Mouse (Mus musculus) layer of hippocampus, adult 11-12 months (tissue): ENCODE measurements around the gene Smug1.
A peak's percentile ranks its signal among the peaks of the same experiment; 100 is the strongest.

Experiments used
- DNase-seq: peaks from one replicate; pipeline ENCODE4 v3.0.0; 2022; ENCODE audit warnings: low spot score

The Smug1 gene

DNA sequence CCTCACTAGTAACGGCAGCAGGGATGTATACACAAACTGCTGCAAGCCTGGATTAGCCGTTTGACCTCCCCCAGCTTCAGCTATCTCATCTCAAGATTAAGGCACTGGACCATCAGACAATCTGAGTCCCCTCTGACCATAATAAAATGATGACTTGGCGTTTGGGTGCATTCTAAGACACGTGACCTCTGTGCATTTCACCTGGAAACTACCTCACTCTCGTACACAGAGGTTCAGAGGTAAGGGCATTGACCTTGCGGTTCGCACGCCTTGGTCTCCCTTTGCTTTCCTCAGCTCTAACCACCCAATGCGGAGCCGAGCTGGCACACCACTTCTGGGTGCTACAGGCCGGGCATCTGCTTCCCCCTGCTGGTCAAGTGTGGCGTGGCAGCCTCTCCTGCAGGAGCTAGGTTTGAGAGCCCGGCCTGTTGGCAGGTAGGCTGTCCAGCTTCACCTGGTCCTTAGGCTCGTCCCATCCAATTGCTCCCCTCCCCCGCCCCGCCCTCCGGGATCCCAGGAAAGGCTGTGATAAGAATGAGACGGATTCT, 10.1 kb upstream of the Smug1 start:
- peak; percentile 93 for DNase-seq

DNA sequence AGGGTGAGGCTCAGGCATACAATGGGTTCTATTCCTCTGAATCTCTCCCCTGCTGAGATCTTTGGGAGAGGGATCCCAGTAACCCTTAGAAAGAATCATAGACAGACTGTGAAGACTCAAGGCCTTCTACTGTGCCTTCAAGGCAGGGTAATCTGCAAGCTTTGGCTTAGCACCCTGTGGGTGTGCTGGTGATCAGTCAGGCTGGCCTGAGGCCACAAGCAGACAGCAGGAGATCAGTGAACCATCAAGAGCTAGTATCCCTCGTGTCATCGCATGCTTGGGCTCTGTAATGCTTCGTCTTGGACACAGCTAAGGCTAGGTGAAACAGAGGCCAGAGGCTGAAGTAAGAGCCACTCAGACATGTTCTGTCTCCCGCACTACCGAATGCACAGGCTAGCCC, 6.4 kb upstream of the Smug1 start:
- no peak for DNase-seq

DNA sequence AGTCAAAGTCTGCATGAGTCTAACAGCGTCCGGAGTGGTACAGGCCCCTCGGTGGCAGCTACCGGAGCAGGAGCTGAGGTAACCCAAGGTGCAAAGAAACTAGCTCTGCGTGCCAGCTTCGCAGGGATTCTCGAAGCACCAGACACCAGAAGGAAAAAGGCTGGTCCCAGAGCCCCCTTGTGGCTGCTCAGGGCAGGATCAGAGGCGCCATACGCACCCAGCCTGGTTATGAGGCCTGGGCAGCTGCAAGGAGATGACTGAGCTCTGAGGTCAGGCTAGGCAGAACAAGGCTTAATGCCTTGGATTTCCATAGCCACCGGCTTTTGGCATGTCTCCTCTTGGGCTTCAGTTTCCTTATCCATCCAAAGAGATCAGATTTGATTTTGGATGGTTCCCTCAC, 5.6 kb upstream of the Smug1 start:
- peak; percentile 58 for DNase-seq

DNA sequence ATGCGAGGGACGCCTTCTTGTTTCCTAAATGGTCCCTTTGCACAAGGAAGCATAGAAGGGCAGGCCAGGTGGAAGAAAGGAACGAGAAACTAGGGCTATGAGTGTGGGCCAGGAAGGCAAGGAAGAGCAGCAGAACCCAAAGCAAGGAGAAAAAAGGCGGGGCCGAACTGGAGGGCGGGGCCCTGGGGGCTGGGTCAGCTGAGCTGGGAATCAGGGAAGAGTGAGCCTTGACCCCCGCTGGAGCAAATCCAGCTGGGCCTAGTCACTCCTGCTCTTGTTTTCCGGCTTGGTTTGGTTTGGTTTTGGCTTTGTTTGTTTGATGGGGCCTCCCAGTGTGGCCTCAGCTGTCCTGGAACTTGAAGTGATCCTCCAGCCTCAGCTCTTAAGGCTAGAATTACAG, 4.4 kb upstream of the Smug1 start:
- no peak for DNase-seq

DNA sequence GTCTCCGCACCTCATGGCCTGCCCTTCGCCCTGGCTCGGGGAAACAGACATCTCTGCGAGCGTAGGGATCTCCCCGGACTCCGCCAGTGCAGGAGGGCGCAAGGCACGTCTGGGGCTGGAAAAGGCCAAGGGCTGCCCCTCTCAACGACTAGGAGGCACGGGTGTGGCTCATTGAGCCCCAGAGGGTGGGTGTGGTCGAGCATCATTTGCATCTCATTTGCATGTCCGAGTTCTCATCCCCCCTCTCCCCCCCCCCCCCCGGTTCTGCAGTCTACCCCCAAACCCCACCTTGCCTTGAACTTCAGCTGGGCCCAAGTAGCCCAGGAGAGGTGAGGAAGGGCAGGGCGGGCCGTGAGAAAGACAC, 3.4 kb upstream of the Smug1 start:
- DNase-seq, result no peak

DNA sequence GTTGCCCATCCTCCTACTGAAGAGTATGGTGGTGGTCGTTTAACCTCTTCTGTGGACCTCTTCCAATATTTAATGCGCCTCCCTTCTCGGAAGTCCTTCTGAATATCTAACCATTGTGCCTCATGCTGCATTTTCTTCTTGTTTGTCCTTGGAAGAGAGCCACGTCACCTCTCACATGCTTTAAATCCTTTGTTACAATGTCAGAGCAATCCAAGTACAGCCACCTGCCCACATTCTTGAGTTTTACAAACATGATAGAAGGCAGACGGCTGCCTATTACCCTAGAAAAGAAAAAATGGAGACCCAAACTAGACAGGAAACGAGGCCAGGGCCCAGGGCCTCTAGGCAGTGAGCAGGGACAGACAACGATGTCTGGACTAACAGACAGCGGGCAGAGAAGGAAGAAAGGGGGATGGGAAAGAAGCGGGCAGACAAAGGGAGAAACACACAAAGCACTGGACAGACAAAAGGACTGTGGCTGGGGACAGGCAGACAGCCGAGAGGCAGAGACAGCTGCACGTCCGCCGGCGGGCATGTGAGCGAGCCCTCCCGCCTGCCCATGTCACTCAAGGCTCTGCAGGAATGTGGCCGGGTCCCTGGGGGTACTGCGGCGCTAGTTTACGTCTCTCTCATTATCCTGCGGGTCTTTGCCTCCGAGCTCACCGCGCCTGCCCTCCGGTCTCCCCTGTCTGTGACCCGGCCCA, 2.9 kb upstream of the Smug1 start:
- DNase-seq, result no peak

DNA sequence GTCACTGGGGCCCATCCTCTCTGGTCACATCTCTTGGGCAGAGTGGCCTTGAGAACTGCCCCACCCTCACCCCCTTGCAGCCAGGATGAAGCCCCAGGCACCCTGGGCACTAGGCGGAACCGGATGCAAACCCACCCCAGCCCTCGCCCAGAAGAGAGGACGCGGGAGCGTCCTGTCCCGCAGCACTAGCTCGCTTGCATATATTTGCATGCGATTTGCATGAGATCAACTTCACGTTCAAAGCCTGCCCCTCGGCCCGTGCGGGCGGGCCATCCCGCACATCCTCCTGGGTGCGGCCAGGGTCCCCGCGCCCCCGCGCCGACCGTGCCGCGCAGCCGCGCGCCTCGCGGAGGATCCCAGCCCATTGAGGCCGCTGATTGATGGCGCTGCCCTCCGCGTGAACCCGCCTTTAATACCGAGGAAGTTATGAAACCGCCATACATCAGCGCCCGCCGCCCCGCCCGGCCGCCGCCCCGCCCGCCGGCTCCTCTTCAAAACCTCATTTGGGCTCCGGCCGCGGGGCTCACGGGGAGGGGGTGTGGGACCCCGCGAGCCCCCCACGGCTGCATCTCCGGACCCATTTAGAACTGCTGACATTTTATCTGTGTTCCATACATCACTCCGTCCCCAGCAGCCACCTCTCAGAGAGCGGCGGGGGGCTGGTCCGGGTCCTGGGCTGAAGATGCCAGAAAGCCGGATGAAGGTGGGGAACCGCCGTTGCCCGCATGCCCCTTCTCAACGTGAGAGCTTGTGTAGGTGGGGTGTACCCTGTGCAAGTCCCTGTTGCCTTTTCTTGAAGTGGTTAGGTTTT, 2.1 kb upstream of the Smug1 start:
- DNase-seq, result no peak

DNA sequence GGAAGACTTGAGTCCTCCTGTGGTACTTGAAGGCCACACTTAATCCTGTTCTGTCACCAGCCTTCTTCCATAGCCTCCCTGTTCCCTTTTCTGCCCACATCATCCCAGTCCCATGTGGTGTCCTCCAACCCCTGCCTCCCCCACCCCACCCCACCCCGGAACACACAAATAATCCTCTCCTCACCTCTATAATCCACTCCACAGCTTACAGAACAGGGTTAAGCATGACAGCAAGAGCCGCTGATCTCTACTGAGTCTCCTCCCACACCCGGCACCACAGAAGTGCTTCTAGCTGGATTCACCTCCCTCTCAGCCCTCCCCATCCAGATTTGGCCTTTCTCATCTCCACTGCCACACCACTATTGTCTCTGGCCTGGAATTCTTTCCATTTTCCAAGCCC, 894 bp upstream of the Smug1 start:
- DNase-seq, result no peak

DNA sequence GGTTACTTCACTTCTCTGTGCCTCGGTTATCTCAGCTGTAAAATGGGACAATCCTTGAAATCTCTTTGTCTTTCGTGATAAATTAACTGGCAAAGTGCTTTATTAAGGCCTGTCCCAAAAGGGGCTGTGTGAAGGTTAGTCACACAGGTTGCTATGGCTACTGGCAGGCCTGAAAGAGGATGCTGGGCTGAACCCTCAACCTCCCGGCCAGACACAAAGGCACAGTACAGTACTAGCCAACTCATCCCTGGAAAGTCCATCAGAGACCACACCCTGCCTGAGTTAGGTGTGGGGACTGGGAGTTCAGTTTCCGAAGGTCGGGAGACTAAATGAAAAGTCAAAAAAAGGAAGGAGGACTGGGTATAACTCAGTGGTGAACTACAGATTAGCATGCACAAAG, 968 bp downstream of the Smug1 start:
- DNase-seq, result no peak

DNA sequence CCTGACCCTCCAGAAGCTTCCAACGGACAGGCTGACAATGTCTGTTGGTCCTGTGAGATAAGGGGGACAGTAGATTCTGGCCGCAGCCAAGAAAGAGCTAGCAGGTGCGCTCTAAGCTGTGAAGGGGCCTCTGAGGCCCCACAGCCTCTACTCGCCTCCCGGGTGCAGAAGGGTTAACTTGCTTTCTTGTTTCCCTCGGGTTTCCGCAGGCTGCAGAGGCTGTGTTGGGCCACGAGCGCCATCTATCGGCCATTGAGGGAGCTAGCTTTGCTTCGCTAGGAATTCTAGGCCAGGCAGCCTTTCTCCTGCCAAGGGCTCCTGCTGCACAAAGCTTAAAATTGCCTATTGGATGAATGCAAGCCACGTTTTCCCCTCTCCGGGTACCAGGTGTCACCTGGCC, 1.5 kb downstream of the Smug1 start:
- peak; percentile 85 for DNase-seq

DNA sequence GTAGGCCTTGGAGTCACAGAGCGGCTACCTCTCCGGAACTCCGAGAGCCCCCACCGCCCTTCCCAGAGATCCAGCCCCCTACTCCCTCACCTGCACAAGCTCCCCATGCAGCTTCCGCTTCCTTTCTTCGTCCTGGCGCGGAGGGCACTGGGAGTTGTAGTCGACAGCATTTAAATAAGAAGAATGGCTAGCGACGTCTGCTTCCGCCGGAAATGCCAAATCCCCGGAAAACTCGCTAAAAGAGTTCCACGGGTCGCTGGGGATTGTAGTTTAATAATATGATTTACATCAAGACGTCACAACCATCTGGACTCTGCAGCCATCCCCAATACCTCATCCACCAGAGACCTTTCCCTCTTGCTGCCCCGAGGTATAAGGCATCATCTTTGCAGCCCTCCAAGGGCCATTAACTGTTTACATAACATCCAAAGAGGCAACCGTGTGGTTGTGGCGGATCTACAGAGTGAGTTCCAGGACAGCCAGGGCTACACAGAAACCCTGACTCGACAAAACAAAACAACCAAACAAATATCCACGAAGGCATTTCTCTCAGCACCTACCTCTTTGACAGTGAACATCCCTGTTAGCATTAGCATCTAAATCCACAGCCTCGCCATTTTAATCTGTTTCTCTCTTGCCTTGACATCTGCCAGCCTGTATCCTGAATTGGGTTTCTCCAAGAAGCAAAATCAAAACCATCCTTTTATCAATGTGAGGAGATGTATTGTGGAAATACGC, 3.5 kb downstream of the Smug1 start:
- DNase-seq, result peak; percentile 93

DNA sequence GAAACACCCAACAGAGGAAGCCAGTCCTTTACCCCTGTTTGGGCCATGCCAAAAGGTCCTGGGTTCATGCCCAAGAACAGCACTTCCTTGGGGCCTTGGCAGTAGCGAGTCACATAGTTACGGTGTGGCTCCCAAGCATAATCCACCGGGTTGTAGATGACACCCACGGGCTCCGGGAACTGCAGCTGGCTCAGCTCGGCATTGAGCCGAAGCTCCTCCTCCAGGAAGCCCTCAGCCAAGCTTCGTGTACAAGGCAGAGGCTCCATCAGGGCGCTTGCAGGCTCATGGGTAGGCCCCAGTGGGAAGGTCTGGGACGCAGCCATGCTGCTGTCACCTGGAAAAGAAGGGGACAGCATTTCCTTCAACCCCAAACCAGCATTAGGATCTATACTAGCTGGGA, 9.3 kb downstream of the Smug1 start:
- DNase-seq, result peak; percentile 46

DNA sequence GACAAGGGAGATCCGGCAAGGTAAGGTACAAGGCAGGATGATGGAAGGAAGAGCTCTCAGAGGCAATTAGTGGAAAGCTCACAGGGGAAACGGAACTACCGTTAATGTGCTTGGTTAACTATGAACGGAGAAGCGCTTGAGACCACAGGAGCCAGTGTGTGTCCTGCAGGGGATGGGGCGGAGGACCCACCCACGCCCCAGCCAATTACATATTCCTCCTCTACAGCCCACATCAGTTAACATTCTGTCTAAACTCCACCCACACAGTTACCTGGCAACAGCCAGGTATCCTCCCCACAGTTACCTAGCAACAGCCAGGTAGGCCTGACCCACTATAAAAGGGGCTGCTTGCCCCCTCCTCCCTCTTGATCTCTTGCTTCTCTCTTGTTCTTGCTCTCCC, 10.0 kb downstream of the Smug1 start:
- DNase-seq, result no peak

DNA sequence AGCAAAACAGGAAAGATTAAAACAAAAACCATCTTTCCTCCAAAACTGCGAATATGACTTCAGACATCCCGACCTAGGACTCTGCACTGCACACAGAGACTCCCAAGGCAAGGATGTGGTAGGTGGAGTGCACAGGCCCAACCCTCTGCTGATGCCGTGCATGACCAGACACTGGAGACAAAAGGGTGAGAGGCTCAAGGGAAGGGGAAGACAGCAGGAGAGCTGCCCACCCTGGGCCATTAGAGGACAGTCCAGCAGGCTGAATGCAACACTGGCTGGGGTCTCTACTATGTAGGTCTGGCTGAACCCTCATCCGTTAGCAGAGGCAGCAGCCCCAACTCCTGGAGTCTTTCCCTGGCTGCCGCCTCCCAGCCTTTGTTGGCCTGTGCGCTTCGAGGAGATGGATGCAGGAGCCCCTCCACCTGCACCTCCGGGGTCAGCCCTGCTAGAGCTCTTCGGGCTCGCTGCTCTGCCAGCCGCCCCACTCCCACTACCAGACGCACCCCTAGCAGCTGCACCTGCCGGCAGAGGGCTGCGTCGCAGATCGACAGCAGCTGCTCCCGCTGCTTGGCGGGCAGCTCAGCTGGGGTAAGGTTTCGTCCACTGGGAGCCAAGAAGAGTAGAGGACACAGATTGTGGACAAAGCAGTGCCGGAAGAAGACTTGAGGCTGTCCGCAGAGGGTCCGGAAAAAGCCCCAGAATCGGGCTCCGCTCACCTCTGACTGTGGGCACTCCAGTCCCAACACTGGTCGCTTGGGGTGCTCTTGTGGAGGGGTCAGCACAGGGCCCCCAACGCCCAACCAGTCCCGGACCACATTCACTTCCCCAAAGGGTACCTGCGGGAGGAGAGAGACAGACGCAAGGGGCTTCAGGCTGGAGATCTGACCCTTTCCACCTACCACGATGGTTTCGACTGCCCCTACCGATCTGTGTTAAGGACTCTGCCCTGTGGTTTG, 11.2 kb downstream of the Smug1 start:
- no peak for DNase-seq

DNA sequence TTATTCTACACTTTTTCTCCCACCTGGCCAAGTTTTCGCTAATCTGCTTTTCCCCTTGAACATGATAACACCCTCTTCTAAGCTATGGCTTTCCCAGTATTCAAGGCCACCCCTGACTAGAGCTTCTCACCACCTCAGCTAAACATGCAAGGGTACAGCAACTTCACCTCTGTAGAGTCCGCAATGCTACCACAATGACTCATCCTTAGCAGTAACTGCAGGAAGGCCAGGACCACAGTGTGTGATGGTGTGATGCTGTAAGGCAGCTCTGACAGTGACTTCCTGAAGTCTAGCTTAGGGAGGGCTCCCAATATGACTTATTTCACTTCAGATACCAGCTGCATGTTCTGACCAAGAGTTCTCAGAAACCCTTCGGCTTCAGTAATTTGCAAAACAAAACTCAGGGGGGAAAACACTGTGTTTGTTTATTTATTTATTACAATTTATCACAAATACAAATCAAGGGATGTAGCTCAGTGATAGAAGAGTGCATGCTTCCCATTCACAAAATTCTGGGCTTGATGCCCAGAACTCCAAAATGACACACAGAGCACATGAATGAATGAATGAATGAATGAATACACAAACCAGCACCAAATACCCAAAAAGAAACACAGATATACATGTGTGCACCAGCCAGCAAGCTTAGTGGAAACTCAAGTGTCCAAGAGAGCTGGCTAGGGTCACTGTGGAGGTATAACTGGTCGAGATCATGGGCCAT, 13.8 kb downstream of the Smug1 start:
- no peak for DNase-seq

DNA sequence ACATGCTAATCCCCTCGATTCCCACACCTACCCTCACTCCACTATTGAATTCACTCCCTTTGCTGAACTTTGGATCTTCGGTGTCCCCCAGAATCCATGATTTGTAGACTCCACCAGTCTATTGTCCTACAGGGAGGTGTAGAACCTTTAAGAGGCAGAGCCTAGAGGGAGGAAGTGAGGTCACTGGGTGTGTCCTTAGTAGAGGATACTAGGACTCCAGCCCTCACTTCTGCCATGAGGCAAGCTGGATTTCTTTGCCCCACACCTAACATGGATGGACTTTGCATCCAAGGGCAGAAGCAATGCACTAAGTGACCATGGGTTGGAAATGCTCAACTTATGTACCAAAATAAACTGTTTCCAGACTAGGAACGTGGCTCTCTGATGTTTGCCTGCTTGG, 14.5 kb downstream of the Smug1 start:
- no peak for DNase-seq

DNA sequence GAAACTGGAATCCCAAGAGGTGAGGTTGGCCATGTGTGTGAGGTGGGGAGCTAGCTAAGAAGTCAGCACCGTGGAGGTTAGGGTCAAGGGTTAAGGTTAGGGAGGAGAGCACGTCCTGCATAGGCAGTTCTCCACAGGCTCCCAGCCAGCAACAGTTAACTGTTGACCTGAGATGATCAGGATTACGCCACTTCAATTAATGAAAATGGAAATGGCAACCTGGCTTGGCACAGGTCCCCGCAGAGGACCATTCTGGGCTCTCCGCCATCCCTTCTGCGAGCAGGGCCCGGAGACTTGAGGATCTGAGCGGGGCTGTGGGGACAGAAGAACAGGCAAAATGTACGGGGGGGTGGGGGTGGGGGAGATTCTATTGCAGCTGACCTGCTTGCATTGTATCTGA, 19.1 kb downstream of the Smug1 start:
- no peak for DNase-seq

DNA sequence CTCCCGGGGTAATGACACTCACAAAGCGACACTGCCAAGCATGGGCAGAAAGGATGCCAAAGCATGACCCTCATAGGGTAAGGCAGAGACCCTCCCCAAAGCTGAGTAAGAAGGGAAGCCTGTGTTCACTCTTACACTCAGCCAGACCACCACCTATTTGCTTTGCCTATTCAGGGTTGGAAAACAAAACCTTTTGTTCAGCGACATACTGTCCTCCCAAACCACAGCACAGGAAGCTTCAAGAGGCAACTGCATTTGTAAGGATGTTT, 19.5 kb downstream of the Smug1 start:
- no peak for DNase-seq

DNA sequence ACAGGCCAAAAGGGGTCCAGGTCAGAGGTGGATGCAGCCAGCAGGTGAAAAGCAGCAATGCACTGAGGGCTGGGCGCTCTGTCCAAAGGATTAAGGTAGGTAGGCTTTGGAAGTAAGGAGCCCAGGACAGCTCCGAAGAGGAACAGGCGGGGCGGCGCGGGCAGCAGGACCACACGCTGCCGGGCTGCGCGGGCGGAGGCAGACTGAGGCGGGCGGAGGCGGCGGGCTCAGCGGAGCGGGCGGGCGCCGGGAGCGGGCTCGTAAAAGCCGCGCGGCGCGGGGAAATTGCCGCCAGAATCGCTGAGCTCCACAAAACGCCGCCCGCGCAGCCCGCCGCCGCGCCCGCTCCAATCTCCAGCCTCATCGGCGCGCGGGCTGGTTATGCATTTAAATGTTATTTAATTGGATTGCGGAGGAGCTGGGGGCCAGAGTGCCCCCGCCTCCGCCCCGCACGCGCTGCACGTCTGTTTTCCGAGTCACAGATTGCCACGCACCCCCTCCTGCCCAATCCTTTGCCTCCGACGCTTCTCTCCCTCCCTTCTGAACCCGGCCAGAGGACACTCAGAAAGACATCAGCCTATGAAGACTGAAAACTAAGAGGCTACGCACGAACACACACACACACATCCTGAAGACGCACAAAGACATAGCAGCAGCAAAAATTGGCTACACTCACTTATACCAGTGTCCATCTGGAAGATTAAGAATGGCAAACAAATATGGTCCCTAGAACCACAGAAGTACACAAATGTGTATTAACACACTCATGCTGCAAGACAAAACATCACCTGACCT, 20.1 kb downstream of the Smug1 start:
- peak; percentile 66 for DNase-seq

DNA sequence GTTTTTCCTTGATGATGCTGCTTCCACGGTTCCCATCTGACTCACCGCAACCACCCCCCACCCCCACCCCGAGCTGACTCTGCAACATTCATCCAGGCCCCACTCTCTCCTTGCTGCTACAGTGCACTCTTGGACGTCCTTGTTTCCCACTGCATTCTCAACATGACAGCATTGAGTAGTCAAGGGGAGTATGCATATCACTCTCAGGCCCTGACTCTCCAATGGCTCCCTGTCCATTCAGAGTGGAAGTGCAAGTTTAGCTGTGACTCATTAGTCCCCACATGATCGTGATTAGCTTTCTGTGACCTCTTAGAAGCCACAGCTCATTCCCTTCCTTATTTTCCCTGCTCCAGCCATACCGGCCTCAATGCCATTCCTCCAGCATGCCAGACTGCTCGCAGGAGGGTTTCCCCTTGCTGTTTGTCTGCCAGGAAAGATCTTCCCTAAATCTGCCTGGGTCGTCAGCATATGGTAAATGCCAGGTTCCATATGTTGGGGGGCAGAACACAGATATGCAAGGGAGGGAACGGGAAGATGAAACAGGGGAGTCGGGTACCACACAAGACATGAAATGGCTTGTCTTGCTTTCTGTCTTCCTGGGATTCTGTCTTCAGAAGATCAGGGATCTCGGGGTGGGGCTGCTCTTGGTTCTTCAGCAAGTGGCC, 21.1 kb downstream of the Smug1 start:
- DNase-seq, result no peak
